Mouse (Mus musculus): ENCODE measurements at regions not wholly inside any gene's neighbourhood (a gene's known extent, or its start where the extent isn't known, plus 50 kb on each side); places are given as distances from the start of the nearest gene placed in this dataset.

DNA sequence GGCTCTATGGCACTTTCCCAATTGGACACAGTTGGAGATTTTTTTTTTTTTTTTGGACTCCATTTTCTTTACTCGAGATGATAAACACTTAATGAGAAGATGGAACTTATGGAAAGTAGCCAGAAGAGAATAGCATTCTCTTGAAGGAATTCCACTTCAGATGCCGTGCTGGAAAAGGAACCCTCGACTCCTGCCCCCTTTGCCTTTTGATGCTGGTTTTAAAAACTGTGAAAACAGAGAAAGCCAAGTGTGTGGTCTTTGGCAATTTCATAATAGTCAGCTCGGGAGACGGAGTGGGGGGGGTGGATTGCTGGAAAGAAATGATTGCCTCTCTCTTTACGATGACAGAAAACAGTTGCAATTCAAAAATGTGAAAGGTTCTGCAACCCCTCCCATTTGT, 429.2 kb downstream of the Fgf9 start:
- no peak for DNase-seq (ENCODE audit: low spot score)

- DNase-seq (ENCODE audit: low spot score) = no peak
Measured at GRCm38 (mm10) chr14:58499071-58499470, 428.7 kb downstream of the Fgf9 start.

DNA sequence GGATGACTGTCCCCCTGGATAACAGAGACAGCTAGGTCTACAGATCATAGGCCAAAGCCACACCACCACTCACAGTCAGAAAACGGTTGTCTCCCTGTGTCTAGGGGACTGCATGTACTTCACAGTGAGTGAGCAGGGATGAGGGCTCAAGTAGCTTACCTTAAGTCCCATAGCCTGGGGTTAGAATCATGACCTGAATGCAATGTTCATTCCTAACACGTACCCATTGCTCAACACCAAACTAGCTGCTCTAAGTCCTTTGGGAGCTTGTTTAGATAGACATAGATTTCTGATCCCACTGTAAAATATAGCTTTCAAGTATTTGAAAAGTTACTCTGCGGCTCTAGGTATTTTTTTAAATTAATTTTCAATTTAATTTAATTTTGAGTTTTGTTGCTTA, 426.6 kb downstream of the Fgf9 start:
- no peak for DNase-seq (ENCODE audit: low spot score)

DNA sequence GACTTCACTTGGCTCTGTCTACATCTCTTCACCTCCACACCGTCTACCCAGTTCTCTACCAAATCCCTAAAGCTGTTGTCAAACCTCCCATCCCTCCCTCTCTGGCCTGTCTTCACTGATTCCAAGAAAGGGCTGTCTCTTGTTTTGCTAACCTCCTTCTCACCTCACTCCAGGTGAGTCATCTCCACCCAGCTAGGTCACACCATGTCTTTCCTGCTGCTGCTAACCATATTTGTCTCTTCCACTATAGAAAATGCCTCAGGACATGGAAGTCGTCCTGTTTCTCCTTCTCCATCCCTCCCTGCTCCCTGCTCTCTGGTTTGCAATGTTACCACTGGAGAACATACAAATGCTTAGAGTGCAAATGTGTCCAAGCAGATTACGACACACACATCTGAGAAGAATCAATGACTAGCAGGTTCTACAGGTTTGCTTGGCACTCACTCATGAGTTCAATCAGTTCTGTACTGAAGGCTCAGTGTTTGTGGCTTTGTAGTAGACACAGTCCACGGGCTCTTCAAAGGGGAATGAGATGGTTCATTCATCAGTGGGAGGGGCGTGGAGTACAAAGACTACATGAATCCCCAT, 424.1 kb downstream of the Fgf9 start:
- DNase-seq (ENCODE audit: low spot score) = no peak

DNA sequence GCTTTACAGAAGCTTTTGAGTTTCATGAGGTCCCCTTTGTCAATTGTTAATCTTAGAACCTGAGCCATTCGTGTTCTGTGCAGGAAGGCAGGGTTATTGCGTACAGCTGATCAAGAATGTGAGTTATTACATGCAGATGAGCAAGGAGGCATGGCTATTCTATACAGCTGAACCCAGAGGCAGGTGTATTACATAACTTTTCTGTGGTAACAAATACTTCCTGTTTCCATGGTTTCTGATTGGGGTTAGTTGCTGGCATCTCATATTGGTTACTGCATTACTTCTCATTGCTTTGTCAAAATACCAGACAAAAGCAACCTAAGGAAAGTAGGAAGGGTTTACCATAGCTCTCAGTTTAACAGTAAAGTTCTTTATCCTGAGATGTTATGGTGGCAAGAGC, 421.8 kb downstream of the Fgf9 start:
- DNase-seq (ENCODE audit: low spot score) = no peak

DNA sequence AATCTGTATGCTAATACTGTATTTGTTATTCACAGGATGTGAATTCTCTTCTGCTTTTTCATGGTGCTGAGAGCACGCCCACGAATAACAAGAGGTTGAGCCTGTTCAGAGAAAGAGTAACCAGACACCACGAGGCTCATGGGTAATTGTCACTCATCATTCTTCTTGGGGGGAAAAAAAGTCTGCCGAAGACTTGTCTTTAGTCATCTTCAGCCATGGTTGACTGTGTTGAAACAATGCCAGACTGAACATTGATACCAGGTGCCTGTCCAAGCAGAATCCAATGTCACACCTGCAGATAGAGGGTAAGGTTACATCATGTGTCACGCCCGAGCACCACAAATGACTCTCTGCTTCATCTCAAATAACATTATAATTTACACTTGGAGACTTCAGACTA, 418.5 kb downstream of the Fgf9 start:
- DNase-seq (ENCODE audit: low spot score) = no peak

GRCm38 (mm10) chr14:58487836-58488235, 417.5 kb downstream of the Fgf9 start:
- DNase-seq (ENCODE audit: low spot score) = no peak

DNA sequence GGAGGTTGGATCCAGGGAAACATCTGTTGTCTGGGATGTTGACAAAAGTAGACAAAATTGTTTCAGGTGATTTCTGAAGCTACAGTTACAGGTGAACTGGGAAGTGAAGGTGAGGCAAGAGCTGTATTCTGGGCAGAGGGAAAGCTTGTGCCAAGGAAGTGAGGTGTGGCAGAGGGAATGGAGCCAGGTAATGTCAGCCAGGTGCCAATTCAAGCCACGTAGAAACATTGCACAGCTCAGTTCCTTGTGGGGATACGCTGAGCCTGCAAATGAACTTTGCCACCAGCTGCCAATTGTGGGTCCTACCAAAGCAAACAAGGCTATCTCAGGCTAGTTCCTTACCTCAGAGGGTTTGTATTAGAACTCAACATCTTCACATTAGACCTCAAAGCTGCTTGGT, 410.1 kb downstream of the Fgf9 start:
- no peak for DNase-seq (ENCODE audit: low spot score)

DNA sequence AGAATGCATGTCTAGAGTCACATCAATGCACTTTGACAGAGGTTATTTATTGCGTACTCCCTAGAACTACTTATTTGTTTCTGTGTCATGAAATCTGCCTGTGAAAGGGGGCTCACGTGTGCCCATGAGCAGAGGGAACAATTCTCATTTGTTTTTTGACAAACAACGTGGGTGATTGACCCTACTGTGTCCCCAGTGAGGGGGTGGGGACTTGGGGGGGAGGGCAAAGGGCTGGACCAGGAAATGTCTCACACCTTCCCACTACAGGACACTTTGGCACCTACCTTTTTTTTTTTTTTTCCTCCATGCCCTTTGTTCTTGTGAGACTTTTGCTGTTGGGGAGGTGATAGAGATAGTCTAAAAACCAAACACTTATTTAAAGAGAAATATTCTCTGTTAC, 400.3 kb downstream of the Fgf9 start:
- no peak for DNase-seq (ENCODE audit: low spot score)

DNA sequence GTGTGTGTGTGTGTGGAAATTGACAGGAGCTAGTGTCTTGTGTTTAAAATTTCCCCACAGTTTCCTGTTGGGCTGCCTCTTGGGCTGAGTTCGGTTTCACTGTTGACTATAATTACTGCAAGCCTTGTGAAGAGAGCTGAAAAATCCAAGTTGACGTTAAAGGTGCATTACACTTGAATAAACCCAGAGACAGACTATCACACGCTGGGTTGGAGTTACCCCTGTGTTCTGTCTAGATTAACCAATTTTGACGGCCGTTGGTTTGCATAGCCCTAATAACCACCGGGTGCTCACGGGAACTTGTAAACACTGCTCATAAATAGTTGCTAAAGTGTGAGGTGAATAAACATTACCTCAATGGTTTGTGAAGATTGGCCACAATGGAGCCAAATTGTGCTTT, 398.1 kb downstream of the Fgf9 start:
- no peak for DNase-seq (ENCODE audit: low spot score)

DNA sequence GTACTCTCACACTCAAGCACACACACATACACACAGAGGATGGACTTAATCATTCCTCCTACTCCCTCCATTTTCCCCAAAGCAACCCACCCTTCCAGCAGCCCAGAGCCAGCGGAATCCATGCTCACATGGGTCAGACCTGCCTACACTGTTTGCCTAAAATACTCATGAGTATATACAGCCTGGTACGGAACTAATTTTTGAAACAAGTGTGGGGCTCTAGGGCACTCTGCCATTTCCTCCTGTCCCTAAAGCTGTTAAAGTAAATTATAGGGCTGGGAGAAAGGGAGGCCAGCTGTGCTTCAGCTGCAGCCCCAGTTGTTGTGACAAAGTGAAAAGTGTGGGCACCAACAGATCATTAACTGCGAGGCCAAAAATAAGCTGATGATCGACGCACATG, 397.5 kb downstream of the Fgf9 start:
- no peak for DNase-seq (ENCODE audit: low spot score)

GRCm38 (mm10) chr14:58446776-58447354, 376.5 kb downstream of the Fgf9 start:
- DNase-seq (ENCODE audit: low spot score) = no peak

DNA sequence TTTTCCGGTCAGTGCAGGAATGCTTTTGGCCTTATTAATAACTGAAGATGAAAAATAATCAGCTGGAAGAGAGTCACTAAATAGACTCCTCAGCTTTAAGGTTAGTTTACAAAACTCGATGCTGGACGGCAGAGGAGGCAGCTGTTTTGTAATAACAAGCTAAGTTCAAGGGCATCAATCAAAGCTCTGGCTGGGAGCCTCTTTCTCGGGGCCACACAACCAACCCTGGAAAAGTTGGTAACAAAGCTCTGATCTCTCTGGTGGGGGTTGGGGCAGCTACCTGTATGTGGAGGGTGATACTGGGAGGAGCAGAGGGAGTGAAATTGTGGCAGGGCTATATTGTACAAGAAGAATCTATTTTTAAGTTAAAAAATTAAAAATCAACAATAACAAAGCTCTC, 374.1 kb downstream of the Fgf9 start:
- peak; percentile 15 for DNase-seq (ENCODE audit: low spot score)

DNA sequence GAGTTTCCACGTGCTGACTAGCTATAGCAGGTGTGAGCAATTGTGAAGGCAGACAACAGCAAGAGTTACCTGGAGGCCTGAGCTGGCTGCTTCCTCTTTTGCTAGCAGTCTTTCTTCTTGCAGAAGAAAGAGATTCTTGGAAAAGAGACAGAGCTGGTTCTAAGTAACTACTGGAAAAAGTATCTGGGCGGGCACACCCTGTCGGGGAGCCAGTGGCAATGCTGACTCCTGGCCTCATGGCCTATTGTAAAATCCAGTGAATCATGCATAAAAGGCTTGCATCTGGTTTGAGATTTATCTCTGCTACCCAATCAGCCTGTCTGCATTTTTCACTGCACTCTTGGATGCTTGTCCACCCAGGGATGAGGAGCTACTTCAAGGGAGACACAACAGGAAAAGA, 372.2 kb downstream of the Fgf9 start:
- DNase-seq (ENCODE audit: low spot score) = no peak

DNA sequence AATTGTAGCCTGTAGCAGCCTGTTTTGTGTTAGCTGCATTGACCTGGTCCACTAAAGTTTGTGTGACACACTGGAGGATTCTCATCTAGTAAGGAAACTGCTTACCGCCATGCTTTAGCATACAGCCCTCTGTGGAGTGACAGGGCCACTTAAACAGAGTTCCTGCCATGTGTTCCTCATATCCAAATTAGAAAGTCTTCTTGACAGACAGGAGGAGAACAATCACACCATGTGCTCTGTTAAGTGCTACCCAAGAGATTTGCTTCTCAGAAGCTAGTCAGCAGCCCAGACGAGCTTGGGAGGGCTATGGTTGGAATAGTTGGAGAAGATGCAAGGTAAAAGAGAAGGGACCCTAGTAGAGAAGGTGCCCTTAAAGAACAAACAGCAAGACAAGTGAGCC, 369.6 kb downstream of the Fgf9 start:
- DNase-seq (ENCODE audit: low spot score) = no peak

DNA sequence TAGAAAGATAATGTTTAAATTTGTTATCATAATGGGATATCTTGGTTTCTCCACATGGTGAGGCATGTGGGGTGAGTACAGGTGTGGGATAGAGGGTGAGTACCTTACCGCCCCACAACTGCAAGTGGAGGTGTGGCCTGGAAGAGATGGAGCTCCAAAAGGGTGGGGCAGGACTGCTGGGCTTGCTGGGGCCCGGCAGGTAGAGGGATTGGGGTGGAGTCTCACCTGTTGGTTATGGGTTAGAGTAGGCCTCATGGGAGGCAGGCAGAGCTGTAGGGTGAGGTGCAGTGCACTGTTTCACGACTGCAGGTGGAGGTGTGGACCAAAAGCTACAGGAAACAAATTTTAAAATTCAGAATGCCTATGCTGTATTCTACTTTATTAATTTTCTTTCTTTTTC, 365.7 kb downstream of the Fgf9 start:
- DNase-seq (ENCODE audit: low spot score) = no peak

GRCm38 (mm10) chr14:58426472-58426871, 356.1 kb downstream of the Fgf9 start:
- no peak for DNase-seq (ENCODE audit: low spot score)

DNA sequence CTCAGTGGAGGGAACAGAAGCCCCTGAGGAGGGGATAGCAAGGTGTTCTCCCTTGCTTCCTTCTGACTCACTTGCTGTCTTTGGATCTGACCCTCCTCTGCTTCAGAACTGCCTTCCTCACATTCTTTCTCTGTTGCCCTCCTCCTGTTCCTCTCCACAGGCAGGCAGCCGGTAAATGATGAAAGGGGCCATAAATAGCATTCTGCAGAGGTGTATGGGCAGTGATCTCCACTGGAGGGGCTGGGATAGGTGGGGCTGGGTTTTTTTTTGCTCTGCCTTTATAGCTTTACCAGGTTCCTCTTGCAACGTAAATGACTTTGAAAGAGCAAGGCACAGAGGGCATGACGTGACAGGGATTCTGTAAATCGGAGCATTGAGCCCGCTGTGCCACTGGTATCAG, 351.6 kb downstream of the Fgf9 start:
- DNase-seq (ENCODE audit: low spot score) = no peak

DNA sequence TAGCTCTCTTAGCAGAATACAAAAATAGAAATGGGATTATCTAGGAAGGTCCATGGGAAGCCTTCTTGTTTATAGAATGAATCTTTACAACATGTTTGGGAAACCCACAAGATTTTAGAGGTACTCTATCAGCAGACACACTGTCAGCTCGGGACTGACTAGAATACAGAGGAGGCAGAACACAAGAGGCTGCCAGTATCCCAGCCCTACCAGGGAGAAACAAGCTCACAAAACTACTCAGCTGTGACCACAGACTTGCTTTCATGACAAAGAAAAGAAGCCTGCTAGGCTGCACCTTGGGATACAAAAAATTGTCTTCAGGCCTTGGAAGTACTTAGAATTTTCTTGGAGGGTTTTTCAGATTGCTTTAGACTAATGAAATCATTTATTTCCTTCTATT, 347.2 kb downstream of the Fgf9 start:
- DNase-seq (ENCODE audit: low spot score) = no peak

DNA sequence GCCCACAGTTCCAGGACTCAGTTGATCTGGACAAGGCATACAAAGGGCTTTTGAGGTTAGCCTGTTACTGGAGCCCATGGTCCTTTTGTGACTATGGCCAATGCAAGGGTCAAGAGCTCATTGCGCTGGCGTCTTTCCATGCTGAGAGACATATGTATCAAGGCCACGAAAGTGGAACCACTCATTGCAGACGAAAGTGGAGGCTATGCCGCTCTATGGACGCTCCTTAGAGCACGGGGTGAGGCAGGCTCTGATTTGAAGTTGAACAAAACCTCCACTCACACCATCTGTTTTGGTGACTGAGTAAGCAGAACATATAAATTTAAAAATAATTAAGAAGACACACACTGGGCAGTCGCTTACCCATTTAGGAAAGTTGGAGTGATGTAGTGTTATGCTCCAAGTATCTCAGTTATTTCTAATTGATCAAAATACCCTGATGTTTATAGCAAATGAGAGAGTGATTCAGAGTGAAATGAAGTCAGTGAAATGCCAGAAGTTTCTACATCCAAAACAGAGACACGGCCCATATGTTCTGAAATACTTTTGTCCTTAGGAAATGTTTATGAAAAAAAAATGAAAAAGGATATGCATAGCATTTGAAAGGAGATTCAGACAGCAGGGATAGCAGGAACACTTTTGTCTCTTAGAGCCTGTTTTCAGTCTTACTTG, 321.8 kb downstream of the Fgf9 start:
- no peak for DNase-seq (ENCODE audit: low spot score)

DNA sequence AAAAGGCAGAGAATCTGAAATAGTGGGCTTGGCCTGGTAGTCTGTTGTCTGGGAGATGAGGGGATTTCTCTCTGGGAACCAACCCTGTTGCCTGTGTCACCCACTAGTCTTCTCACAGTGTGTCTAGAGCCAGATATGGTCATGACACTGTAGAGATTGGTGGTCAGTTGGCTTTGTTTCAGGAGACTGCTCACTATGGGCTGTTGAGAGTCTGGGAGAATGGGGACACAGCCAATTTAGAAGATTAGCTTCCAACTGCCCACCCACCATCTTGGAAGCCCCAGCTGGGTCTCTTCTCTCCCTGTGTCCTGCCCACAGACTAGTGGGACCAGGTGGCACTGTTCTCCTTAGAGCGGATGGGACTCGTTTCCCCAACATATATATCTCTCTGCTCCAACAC, 320.4 kb downstream of the Fgf9 start:
- DNase-seq (ENCODE audit: low spot score) = no peak

DNA sequence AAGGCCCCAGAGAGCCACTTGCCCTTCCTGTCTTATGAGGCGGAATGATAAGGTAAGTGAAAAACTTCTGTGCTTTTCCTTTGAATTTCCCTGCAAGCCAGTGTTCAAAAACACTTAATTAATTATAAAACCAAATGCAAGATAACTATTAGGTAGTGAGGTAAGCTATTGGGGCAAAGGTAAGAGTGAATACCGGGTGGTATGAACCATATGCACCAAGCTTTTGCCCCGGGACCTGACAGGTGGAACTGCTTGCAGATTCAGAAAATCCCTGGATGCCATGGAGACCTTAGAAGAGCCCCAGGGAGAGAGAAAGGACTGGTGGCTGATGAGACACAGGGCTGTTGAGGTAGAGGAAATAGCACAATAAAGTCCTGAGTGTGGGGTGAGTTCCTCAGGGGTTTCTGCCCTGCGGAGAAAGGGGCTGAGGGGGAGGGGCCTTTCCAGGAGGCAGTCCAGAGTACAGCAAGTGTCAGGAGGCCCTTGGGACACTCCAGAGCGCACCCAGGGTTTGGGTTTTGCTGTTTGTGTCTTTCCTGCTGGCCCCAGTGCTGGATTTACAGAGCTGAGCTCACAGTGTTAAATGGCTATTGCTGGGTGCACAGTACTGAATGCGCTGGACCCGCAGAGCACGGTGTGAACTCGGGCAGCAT, 317.1 kb downstream of the Fgf9 start:
- DNase-seq (ENCODE audit: low spot score) = no peak

GRCm38 (mm10) chr14:58375056-58375455, 304.7 kb downstream of the Fgf9 start:
- DNase-seq (ENCODE audit: low spot score) = no peak

GRCm38 (mm10) chr14:58356824-58357223, 286.5 kb downstream of the Fgf9 start:
- DNase-seq (ENCODE audit: low spot score) = no peak
